Mouse (Mus musculus): ENCODE results near the gene Npl.
"Not testable (repeated sequence)": the region's sequence is repeated elsewhere in the genome, so short reads cannot be mapped to it uniquely, and the experiment has no call there.

Gene Npl

DNA sequence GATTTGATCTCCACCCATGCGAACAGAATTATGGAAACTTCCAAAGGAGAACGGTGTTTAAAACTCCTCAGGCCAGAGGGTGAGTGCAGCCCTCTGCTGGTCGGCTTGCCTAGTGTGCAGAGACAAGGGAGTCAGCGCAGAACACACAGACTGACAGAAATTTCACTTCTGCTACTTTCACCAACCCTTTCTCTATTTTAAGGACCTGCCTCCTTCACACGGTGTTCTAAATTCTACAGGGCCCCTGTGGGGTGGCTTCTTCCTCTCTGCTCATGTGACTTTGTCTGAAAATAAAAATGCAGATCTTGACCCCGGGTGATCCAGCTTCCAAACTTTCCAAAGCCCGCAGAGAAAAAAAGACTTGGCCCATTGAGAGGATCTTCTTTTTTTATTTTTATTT lies 60.7 kb downstream of the Npl start:
- peak; percentile 29 for DNase-seq (ENCODE audit: low spot score)

DNA sequence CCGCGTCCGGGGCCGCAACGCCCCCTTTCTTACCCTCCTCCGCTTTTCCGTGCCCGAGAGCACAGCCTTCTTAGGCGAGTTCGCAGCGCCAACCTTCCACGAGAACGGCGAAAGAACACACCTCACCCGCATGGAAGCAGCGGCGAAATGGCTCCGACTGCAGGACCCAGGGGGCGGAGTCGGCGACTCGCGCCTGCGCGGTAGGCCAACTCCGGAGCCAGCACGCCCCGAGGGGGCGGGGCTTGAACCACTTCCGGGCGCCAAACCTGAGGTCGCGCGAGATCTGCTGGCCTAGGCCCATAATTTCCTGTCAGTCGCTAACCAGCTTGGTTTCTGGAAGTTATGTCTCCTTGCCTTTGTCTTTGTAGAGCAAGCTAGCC lies 62.4 kb downstream of the Npl start, which contains the start of gene Dhx9:
TSS of gene Dhx9 (minus strand) at position 161 of the 380 bp plus-strand sequence.
- DNase-seq (ENCODE audit: low spot score) = peak; percentile 97

DNA sequence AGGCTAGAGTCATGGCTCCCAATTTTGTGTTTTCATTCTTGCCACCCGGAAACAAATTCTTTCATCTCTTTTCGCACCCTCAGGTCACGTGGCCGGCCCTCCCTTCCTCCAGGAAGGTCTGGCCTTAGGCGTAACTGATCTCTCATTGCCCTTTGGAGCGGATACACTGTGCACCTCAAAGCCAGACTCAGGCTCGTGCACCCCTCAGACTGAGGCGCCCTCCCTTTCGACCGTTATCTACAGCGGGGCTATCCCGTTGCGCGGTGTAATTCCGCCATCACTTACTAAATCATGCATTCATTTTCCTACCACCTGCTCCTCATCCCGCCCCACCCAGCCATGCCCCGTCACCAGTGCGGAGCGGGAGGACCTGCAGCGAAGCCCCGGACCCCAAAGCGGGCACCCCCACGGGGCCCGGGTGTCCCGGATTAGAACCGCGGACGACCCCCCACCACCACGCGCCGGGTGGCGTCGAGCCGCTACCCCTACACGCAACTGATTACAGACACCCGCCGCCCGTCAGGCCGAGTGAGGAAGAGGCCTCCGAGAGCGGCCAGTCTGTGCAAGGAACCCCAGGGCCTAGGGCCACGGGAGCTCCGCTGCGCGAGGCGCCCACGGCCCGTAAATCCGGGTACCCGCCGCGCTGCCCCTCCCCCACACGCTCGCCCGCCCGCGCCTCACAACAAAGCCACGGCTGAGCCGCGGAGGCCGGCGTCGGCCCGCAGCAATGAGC lies 62.9 kb downstream of the Npl start:
- DNase-seq (ENCODE audit: low spot score) = peak; percentile 38

DNA sequence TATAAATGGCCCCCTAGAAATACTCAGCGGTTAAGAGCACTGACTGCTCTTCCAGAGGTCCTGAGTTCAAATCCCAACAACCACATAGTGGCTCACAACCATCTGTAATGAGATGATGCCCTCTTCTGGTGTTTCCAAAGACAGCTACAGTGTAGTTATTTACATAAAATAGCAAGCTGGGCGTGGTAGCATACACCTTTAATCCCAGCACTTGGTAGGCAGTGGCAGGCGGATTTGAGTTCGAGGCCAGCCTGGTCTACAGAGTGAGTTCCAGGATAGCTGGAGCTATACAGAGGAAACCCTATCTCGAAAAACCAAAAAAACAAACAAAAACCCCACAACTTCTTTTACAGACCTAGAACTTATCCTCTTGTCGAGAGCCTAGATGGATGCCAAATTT lies 63.7 kb downstream of the Npl start:
- DNase-seq (ENCODE audit: low spot score) = not testable (repeated sequence)

- no peak for DNase-seq (ENCODE audit: low spot score)
These were observed 64.5 kb downstream of the Npl start for GRCm38 (mm10) chr1:153485201-153485796.

GRCm38 (mm10) chr1:153481025-153481412 lies 68.8 kb downstream of the Npl start:
- DNase-seq (ENCODE audit: low spot score) = no peak

DNA sequence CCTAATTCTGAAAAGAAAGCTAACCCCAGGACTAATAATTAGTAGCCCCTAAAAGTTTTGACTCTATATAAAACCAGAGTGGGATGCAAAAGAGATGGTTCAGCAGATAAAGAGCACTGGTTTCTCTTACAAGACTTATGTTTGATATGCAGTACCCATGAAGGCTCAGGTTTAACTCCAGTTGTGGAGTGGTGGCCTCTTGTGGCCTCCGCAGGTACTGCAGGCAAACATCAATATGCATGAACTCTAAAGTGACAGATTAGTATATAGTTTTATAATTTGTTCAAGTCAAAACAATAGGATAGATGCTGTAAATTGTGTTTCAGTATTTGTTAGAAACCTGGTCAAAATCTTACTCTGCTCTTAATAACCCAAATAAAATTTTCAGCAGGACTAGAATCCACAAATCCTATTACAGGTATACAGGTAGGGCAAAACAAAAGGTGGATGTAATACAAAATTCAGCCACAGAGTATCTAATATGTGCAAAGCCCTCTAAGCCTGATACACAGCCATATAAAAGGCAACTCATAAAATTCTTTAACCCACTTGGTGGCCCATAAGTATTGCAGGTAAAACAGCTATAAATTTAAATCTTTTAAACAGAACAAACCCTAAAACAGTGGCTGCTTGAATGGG lies 69.3 kb downstream of the Npl start:
- peak; percentile 45 for DNase-seq (ENCODE audit: low spot score)

- DNase-seq (ENCODE audit: low spot score) = no peak
These were observed 70.5 kb downstream of the Npl start for GRCm38 (mm10) chr1:153479296-153479695.

- no peak for DNase-seq (ENCODE audit: low spot score)
These were observed 88.0 kb downstream of the Npl start for GRCm38 (mm10) chr1:153461796-153462195.

GRCm38 (mm10) chr1:153456137-153456536 lies 93.7 kb downstream of the Npl start:
- no peak for DNase-seq (ENCODE audit: low spot score)

- no peak for DNase-seq (ENCODE audit: low spot score)
These were observed 96.7 kb downstream of the Npl start for GRCm38 (mm10) chr1:153453146-153453642.

All from left cerebral cortex, adult 11 months (tissue).